Mouse (Mus musculus): ENCODE measurements around the gene Tpst2. TPM values are rescaled to one million over a fixed set of nuclear protein-coding genes. Genes with fewer than 3 reads are reported as not detected.

The Tpst2 gene
- polyA plus RNA-seq, 1 experiment from 2014 or later: 35.6 TPM

GRCm38 (mm10) chr5:112344092-112344960 is 67.8 kb downstream of the Tpst2 start:
- H3K4me1 ChIP-seq (ENCODE audit: control insufficient read depth, insufficient read depth, low read depth, low read length): peaks cover 31% of the 10 kb centered on the region
- no peak overlapping the region for H3K4me3 ChIP-seq (ENCODE audit: low read length)
- H3K9ac ChIP-seq (ENCODE audit: low read depth, low read length): no peak overlapping the region
- WGBS: 76% methylated on average over 6 of the region's 6 CpGs
- no peak overlapping the region for H3K27ac ChIP-seq (ENCODE audit: low read depth, low read length)
- peaks cover 4% of the 10 kb centered on the region; the same call in 1 of the 2 replicates for H3K36me3 ChIP-seq (ENCODE audit: control insufficient read depth, insufficient read depth, low read length)
- H3K9me3 ChIP-seq (ENCODE audit: control insufficient read depth, low read length): no peaks in the 10 kb centered on the region
- no peak overlapping the region for H3K4me2 ChIP-seq (ENCODE audit: low read length)
- H3K27me3 ChIP-seq (replicated peaks; ENCODE audit: control insufficient read depth, insufficient read depth, low read length): no peaks in the 10 kb centered on the region
- ATAC-seq: no peak

DNA sequence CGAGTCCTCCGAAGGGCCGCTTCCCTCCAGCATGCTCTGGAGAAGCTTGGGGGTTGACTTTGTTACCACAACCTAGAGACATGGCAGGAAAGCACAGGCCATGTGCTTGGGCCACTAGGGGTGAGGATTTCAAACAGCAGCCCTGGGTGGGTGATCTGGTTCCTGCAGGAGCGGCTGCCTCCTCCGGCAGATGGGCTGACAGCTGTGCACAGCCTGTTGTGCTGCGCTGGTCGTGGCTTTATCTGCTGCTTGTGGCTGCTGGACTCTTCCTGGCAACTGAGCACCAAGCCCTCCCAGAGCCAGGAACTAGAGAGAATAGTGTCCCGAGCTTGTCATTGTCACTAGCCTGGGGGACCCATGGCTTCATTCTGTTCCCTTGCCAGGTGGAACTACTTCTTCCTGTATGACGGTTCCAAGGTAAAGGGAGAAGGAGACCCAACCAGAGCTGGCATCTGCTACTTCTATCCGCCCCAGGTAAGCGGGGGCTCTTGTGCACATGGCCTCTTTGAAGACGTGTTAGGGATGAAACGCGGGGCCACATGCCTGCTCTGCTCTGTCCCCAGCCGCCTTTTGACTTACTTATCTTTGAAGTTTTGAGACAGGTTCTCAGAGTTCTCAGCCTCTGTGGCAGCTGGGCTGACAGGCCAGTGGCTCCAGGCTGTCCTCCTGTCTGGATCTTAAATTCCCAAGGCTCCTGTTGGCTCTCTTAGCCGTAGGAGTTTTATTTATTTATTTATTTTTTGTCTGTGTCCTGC is 69.9 kb downstream of the Tpst2 start:
- Histone ChIP-seq H3K36me3 (ENCODE audit: control insufficient read depth, insufficient read depth, low read length) (peaks cover 11% of the 10 kb centered on the region), H3K27ac (ENCODE audit: low read depth, low read length) (no peak overlapping the region), H3K4me3 (ENCODE audit: low read length) (no peak overlapping the region), H3K9ac (ENCODE audit: low read depth, low read length) (no peak overlapping the region), H3K4me2 (ENCODE audit: low read length) (no peak overlapping the region), H3K27me3 (replicated peaks; ENCODE audit: control insufficient read depth, insufficient read depth, low read length) (no peaks in the 10 kb centered on the region), H3K4me1 (ENCODE audit: control insufficient read depth, insufficient read depth, low read depth, low read length) (peaks cover 30% of the 10 kb centered on the region), H3K9me3 (ENCODE audit: control insufficient read depth, low read length) (no peaks in the 10 kb centered on the region)
- WGBS: 83% methylated on average over 16 of the region's 16 CpGs
- no peak for ATAC-seq

- no peak overlapping the region for H3K4me2 ChIP-seq (ENCODE audit: low read length)
- no peaks in the 10 kb centered on the region for H3K9me3 ChIP-seq (ENCODE audit: control insufficient read depth, low read length)
- peaks cover 11% of the 10 kb centered on the region for H3K4me1 ChIP-seq (ENCODE audit: control insufficient read depth, insufficient read depth, low read depth, low read length)
- no peak for ATAC-seq
- no peak overlapping the region for H3K27ac ChIP-seq (ENCODE audit: low read depth, low read length)
- WGBS: 82% methylated on average over 8 of the region's 8 CpGs
- H3K4me3 ChIP-seq (ENCODE audit: low read length): no peak overlapping the region
- no peaks in the 10 kb centered on the region for H3K27me3 ChIP-seq (replicated peaks; ENCODE audit: control insufficient read depth, insufficient read depth, low read length)
- peaks cover 19% of the 10 kb centered on the region for H3K36me3 ChIP-seq (ENCODE audit: control insufficient read depth, insufficient read depth, low read length)
- no peak overlapping the region for H3K9ac ChIP-seq (ENCODE audit: low read depth, low read length)
Observed at GRCm38 (mm10) chr5:112349169-112349568, 72.7 kb downstream of the Tpst2 start.

DNA sequence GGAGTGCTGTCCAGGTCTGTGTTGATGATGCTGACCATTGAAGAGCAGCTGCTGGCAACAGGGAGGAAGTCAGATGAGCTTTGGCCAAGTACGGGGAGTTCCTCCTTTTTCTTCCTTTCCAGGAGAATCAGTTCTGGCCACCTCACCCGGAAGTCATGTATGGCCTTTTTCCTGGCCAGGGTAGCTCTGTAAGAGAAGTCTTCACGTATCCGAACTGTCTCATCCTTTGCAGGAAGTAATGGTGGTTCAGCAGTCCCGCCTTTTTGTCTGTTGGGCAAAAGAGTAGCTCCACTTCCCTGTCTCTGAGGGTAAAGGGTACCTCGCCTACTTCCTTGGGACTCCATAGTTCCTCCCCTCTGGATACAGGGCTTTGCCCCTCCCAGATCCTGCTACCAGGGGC is 79.0 kb downstream of the Tpst2 start:
- ATAC-seq: no peak
- H3K27me3 ChIP-seq (replicated peaks; ENCODE audit: control insufficient read depth, insufficient read depth, low read length): no peaks in the 10 kb centered on the region
- WGBS: 80% methylated on average over 6 of the region's 6 CpGs
- H3K9ac ChIP-seq (ENCODE audit: low read depth, low read length): no peak overlapping the region
- H3K4me3 ChIP-seq (ENCODE audit: low read length): no peak overlapping the region
- no peaks in the 10 kb centered on the region for H3K9me3 ChIP-seq (ENCODE audit: control insufficient read depth, low read length)
- no peak overlapping the region for H3K4me2 ChIP-seq (ENCODE audit: low read length)
- H3K36me3 ChIP-seq (ENCODE audit: control insufficient read depth, insufficient read depth, low read length): peaks cover 16% of the 10 kb centered on the region
- no peaks in the 10 kb centered on the region for H3K4me1 ChIP-seq (ENCODE audit: control insufficient read depth, insufficient read depth, low read depth, low read length)
- no peak overlapping the region for H3K27ac ChIP-seq (ENCODE audit: low read depth, low read length)

DNA sequence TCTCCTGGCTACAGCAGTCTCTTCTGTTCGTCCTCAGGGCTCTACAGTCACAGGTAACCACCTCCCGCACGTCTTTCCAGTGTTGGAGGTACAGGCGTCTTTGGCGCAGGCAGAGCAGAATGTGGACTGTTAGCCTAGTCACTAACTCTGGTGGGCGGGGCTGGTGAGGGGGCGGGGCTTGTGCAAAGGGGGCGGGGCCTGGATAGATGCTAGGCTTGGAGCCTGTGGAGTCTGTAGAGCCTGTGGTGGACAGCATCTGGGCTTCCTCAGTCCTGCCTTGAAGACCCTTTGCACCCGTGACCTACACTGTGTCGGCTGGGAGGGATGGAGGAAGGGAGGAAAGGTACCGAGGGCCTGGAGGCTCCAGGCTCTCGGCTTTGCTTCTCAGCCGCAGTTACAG is 79.4 kb downstream of the Tpst2 start, which contains the start of gene Gm6583:
Gene Gm6583, minus strand, starts transcription at position 124 of the 400 bp plus-strand sequence.
- no peak within 1 kb of the TSS for H3K4me3 ChIP-seq (ENCODE audit: low read length)
- no peak for ATAC-seq
- H3K4me2 ChIP-seq (ENCODE audit: low read length): no peak within 1 kb of the TSS
- H3K9ac ChIP-seq (ENCODE audit: low read depth, low read length): no peak within 1 kb of the TSS
- H3K4me1 ChIP-seq (ENCODE audit: control insufficient read depth, insufficient read depth, low read depth, low read length): no peaks in the 10 kb centered on the region
- H3K27me3 ChIP-seq (replicated peaks; ENCODE audit: control insufficient read depth, insufficient read depth, low read length): no peaks in the 10 kb centered on the region
- no peaks in the 10 kb centered on the region for H3K9me3 ChIP-seq (ENCODE audit: control insufficient read depth, low read length)
- no peak within 1 kb of the TSS for H3K27ac ChIP-seq (ENCODE audit: low read depth, low read length)
- WGBS: 68% methylated on average over 12 of the region's 13 CpGs
- peaks cover 16% of the 10 kb centered on the region for H3K36me3 ChIP-seq (ENCODE audit: control insufficient read depth, insufficient read depth, low read length)

DNA sequence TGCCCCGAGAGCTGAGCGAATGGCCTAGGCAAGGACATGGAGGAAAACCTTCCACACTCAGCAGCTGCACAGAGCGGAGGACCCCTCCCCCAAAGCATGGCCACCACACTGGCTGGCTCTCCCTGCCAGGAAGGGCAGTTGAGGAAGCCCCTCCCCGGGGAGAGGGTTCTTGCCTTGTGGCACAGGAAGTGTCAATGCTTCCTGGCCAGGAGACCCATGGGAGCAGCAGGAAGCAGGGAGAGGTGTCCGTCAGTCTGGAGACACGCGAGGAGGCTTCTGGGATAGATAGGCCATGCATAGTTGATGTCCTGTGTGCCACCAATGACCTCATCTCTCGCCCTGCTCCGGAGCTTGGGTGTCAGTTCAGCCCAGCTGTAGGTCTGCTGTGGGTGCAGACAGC is 79.8 kb downstream of the Tpst2 start:
- H3K9ac ChIP-seq (ENCODE audit: low read depth, low read length): no peak overlapping the region
- no peak overlapping the region for H3K27ac ChIP-seq (ENCODE audit: low read depth, low read length)
- H3K36me3 ChIP-seq (ENCODE audit: control insufficient read depth, insufficient read depth, low read length): peaks cover 16% of the 10 kb centered on the region
- H3K9me3 ChIP-seq (ENCODE audit: control insufficient read depth, low read length): no peaks in the 10 kb centered on the region
- ATAC-seq: no peak
- 92% methylated on average over 9 of the region's 9 CpGs for WGBS
- no peaks in the 10 kb centered on the region for H3K27me3 ChIP-seq (replicated peaks; ENCODE audit: control insufficient read depth, insufficient read depth, low read length)
- no peak overlapping the region for H3K4me2 ChIP-seq (ENCODE audit: low read length)
- no peaks in the 10 kb centered on the region for H3K4me1 ChIP-seq (ENCODE audit: control insufficient read depth, insufficient read depth, low read depth, low read length)
- H3K4me3 ChIP-seq (ENCODE audit: low read length): no peak overlapping the region

GRCm38 (mm10) chr5:112359520-112359919 is 83.0 kb downstream of the Tpst2 start:
- Histone ChIP-seq H3K4me3 (ENCODE audit: low read length) (no peak overlapping the region), H3K27me3 (replicated peaks; ENCODE audit: control insufficient read depth, insufficient read depth, low read length) (no peaks in the 10 kb centered on the region), H3K4me1 (ENCODE audit: control insufficient read depth, insufficient read depth, low read depth, low read length) (no peaks in the 10 kb centered on the region), H3K9me3 (ENCODE audit: control insufficient read depth, low read length) (no peaks in the 10 kb centered on the region), H3K4me2 (ENCODE audit: low read length) (no peak overlapping the region), H3K9ac (ENCODE audit: low read depth, low read length) (no peak overlapping the region), H3K27ac (ENCODE audit: low read depth, low read length) (no peak overlapping the region), H3K36me3 (ENCODE audit: control insufficient read depth, insufficient read depth, low read length) (peaks cover 11% of the 10 kb centered on the region)
- 95% methylated on average over 4 of the region's 4 CpGs for WGBS
- ATAC-seq: no peak

- ATAC-seq: no peak
- Histone ChIP-seq H3K27ac (ENCODE audit: low read depth, low read length) (no peak overlapping the region), H3K4me2 (ENCODE audit: low read length) (no peak overlapping the region), H3K9ac (ENCODE audit: low read depth, low read length) (no peak overlapping the region), H3K36me3 (ENCODE audit: control insufficient read depth, insufficient read depth, low read length) (peaks cover 9% of the 10 kb centered on the region; the same call in 1 of the 2 replicates), H3K9me3 (ENCODE audit: control insufficient read depth, low read length) (no peaks in the 10 kb centered on the region), H3K4me3 (ENCODE audit: low read length) (no peak overlapping the region), H3K27me3 (replicated peaks; ENCODE audit: control insufficient read depth, insufficient read depth, low read length) (no peaks in the 10 kb centered on the region), H3K4me1 (ENCODE audit: control insufficient read depth, insufficient read depth, low read depth, low read length) (no peaks in the 10 kb centered on the region)
- WGBS: 97% methylated on average over 3 of the region's 3 CpGs
Observed at GRCm38 (mm10) chr5:112360077-112360476, 83.6 kb downstream of the Tpst2 start.

DNA sequence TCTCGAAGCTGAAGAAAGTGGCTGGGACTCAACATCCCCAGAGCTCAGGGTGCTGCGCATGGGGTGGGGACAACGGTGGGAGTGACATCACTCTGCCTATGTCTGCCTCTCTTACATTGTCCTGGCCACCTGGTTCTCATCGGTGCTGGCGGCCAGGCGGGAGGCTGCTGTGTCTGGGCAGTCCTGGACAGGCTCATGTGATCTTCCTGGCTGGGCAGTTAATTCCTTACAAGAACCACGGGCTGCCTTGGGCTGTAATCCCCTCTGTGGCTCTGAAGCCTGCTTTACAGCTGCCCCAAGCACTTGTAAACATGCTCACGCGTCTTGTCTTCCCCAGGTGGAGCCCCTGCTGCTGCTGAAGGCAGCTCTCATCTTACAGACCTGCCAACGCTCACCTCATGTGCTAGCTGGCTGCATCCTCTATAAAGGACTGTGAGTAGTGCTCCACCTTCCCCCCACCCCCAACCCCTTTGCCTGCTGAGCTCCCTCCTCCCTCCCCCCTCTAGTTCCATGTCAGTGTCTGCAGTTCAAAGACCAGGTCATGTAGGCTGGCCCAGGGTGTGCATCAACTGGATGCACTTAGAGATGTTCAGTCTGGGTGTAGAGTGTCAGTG is 87.8 kb downstream of the Tpst2 start:
- H3K9ac ChIP-seq (ENCODE audit: low read depth, low read length): no peak overlapping the region
- H3K36me3 ChIP-seq (ENCODE audit: control insufficient read depth, insufficient read depth, low read length): peaks cover 18% of the 10 kb centered on the region
- no peaks in the 10 kb centered on the region for H3K27me3 ChIP-seq (replicated peaks; ENCODE audit: control insufficient read depth, insufficient read depth, low read length)
- no peaks in the 10 kb centered on the region for H3K9me3 ChIP-seq (ENCODE audit: control insufficient read depth, low read length)
- no peak overlapping the region for H3K27ac ChIP-seq (ENCODE audit: low read depth, low read length)
- no peak for ATAC-seq
- H3K4me3 ChIP-seq (ENCODE audit: low read length): no peak overlapping the region
- H3K4me2 ChIP-seq (ENCODE audit: low read length): no peak overlapping the region
- WGBS: 71% methylated on average over 10 of the region's 10 CpGs
- H3K4me1 ChIP-seq (ENCODE audit: control insufficient read depth, insufficient read depth, low read depth, low read length): peaks cover 9% of the 10 kb centered on the region

Data from hindbrain, embryonic 16.5 days (tissue).